Mouse (Mus musculus): ENCODE results near the gene Alk. TPM values are rescaled to one million over a fixed set of nuclear protein-coding genes. Genes with fewer than 3 reads are reported as not detected.

The Alk gene
- total and polyA plus RNA-seq, 3 experiments = not detected

DNA sequence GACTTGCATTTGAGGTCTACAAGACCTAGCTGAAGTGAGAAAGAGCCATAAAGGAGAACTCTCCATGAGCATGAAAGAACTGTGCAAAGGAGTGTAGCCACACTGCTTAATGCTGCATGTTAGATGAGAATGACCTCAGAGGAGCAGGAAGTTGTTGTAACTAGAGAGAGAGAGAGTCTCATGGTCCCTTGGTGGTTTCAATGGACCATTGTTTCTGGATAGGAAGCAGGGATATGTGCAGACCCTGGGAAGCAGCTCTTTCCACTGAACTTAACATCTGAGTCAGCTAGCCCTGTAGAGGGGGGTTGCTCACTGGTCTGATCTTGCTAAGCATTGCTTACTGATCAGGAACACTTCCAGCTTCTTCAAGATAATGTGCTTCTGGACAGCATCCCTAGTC is 587.1 kb downstream of the Alk start:
- H3K9ac ChIP-seq (ENCODE audit: control insufficient read depth, low read depth, low read length, poor library complexity, severe bottlenecking) = no peak overlapping the region

DNA sequence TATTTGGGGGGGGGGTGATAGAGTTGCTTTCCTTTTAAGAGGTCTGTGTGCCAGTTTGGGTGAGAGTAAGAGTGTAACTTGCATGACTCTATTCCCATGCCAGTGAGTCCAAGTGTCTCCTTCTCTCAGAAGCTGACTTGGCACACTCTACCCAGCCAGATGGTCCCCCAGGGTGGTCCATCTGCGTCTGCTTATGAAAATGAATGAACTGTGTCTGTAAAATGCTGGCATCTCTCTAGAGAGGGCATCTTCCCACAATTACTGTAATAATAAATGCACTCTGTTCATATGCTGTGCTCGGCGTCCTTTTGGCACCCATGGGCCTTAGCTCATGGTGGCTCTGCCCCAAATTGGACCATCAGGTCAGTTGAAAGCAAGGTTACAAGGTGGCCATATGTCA is 589.2 kb downstream of the Alk start:
- no peaks in the 10 kb centered on the region for H3K9me3 ChIP-seq (replicated peaks; ENCODE audit: insufficient read depth, low read length)
- H3K79me2 ChIP-seq (ENCODE audit: control insufficient read depth, insufficient read depth, low read length, poor library complexity) = no peaks in the 10 kb centered on the region
- no peak for DNase-seq (ENCODE audit: low read depth, low spot score)
- no peak overlapping the region for H3K9ac ChIP-seq (ENCODE audit: control insufficient read depth, low read depth, low read length, poor library complexity, severe bottlenecking)
- H3K36me3 ChIP-seq (ENCODE audit: control insufficient read depth in 1 of 2, insufficient read depth in 2 of 2, low read length in 2 of 2) = no peaks in the 10 kb centered on the region
- no peaks in the 10 kb centered on the region for H3K27me3 ChIP-seq (ENCODE audit: control insufficient read depth in 1 of 2, insufficient read depth in 2 of 2, low read length in 2 of 2)
- no peak overlapping the region for H3K4me3 ChIP-seq (ENCODE audit: control insufficient read depth in 1 of 2, insufficient read depth in 1 of 2, low read depth in 2 of 2, low read length in 2 of 2)
- no peak overlapping the region for H3K27ac ChIP-seq (ENCODE audit: control insufficient read depth, low read depth, low read length)
- TF ChIP-seq ZNF384 (IDR thresholded peaks at IDR 0.05; ENCODE audit: low read depth, low read length) (no peak), POLR2AphosphoS2 (IDR thresholded peaks at IDR 0.05; ENCODE audit: low read length) (no peak), MYB (IDR thresholded peaks at IDR 0.05; ENCODE audit: low read depth, low read length) (no peak), TCF12 (IDR thresholded peaks at IDR 0.05; ENCODE audit: low read depth, low read length) (no peak), ZKSCAN1 (IDR thresholded peaks at IDR 0.05; ENCODE audit: low read depth, low read length) (no peak), GATA1 (IDR thresholded peaks at IDR 0.05; ENCODE audit: low read depth, low read length) (no peak), MAFK (IDR thresholded peaks at IDR 0.05; ENCODE audit: borderline replicate concordance, low read depth, low read length) (no peak), NELFE (IDR thresholded peaks at IDR 0.05; ENCODE audit: low read depth, low read length) (no peak), ELF1 (IDR thresholded peaks at IDR 0.05; ENCODE audit: low read depth, low read length) (no peak), UBTF (IDR thresholded peaks at IDR 0.05; ENCODE audit: borderline replicate concordance, insufficient read depth, low read depth, low read length) (no peak), ZC3H11A (IDR thresholded peaks at IDR 0.05; ENCODE audit: low read depth, low read length) (no peak), JUND (IDR thresholded peaks at IDR 0.05; ENCODE audit: low read depth, low read length) (no peak), E2F4 (IDR thresholded peaks at IDR 0.05; ENCODE audit: borderline replicate concordance, low read depth, low read length) (no peak), MAZ (IDR thresholded peaks at IDR 0.05; ENCODE audit: low read depth, low read length) (no peak), MEF2A (IDR thresholded peaks at IDR 0.05; ENCODE audit: extremely low read depth, insufficient replicate concordance, low read depth, low read length, poor library complexity, severe bottlenecking) (no peak)
- H3K4me1 ChIP-seq (ENCODE audit: control insufficient read depth in 1 of 2, insufficient read depth in 2 of 2, low read length in 2 of 2) = no peaks in the 10 kb centered on the region

More for the DNA sequence above, 587.1 kb downstream of the Alk start:
- Histone ChIP-seq H3K4me3 (ENCODE audit: control insufficient read depth in 1 of 2, insufficient read depth in 1 of 2, low read depth in 2 of 2, low read length in 2 of 2) (no peak overlapping the region), H3K79me2 (ENCODE audit: control insufficient read depth, insufficient read depth, low read length, poor library complexity) (no peaks in the 10 kb centered on the region), H3K27me3 (ENCODE audit: control insufficient read depth in 1 of 2, insufficient read depth in 2 of 2, low read length in 2 of 2) (no peaks in the 10 kb centered on the region), H3K27ac (ENCODE audit: control insufficient read depth, low read depth, low read length) (no peak overlapping the region), H3K4me1 (ENCODE audit: control insufficient read depth in 1 of 2, insufficient read depth in 2 of 2, low read length in 2 of 2) (no peaks in the 10 kb centered on the region), H3K36me3 (ENCODE audit: control insufficient read depth in 1 of 2, insufficient read depth in 2 of 2, low read length in 2 of 2) (no peaks in the 10 kb centered on the region), H3K9me3 (replicated peaks; ENCODE audit: insufficient read depth, low read length) (no peaks in the 10 kb centered on the region)
- TF ChIP-seq ZC3H11A (IDR thresholded peaks at IDR 0.05; ENCODE audit: low read depth, low read length) = no peak
- no peak for TF ChIP-seq POLR2AphosphoS2 (IDR thresholded peaks at IDR 0.05; ENCODE audit: low read length)
- no peak for TF ChIP-seq SIN3A (IDR thresholded peaks at IDR 0.05; ENCODE audit: low read length)
- no peak for TF ChIP-seq CHD1 (IDR thresholded peaks at IDR 0.05; ENCODE audit: low read depth, low read length)
- no peak for DNase-seq (ENCODE audit: low read depth, low spot score)

Data from MEL (cell line).